26 mouse cellular contexts compared by ENCODE assay signal in genomic region chr6:89591531-89591930, GRCm38 (mm10). TPM values are rescaled to one million over a fixed set of nuclear protein-coding genes. Genes with fewer than 3 reads are reported as not detected.
DNase-seq lines count a peak whose midpoint lies in the region; ATAC-seq and TF ChIP-seq lines count a peak whose summit lies in the region.
"Had no signal": no experiment of that assay in that cellular context is flagged by ENCODE, and none has a peak within 500 bp of the region (broad histone marks: within the 10 kb centered on the region; RNA-seq: fewer than 3 reads in every experiment).

No protein-coding gene starts in this region.

- H3K27me3 ChIP-seq in heart, embryonic 10.5 days (ENCODE audit: insufficient read depth, poor library complexity, severe bottlenecking): no peaks in the 10 kb centered on the region
- H3K27me3 ChIP-seq in heart, embryonic 11.5 days (ENCODE audit: control insufficient read depth, insufficient read depth, low read length): no peaks in the 10 kb centered on the region
- no peaks in the 10 kb centered on the region for H3K27me3 ChIP-seq in midbrain, embryonic 11.5 days (ENCODE audit: control insufficient read depth, insufficient read depth, low read length)
- H3K27me3 ChIP-seq in midbrain, postnatal 0 days (ENCODE audit: insufficient read depth, low read length): no peaks in the 10 kb centered on the region
- H3K27me3 ChIP-seq: CH12.LX; embryonic facial prominence, embryonic 12.5 days; forebrain, embryonic 13.5 days; forebrain, embryonic 15.5 days; Patski had no signal

- peaks cover 4% of the 10 kb centered on the region; the same call in 1 of the 2 replicates for H3K4me1 ChIP-seq in heart, embryonic 10.5 days
- H3K4me1 ChIP-seq in heart, embryonic 11.5 days (ENCODE audit: control insufficient read depth, insufficient read depth, low read length): peaks cover 4% of the 10 kb centered on the region; the same call in 1 of the 2 replicates
- H3K4me1 ChIP-seq in midbrain, embryonic 11.5 days (ENCODE audit: control insufficient read depth, insufficient read depth, low read length): peaks cover 5% of the 10 kb centered on the region
- H3K4me1 ChIP-seq in midbrain, postnatal 0 days (ENCODE audit: insufficient read depth, low read length): peaks cover 6% of the 10 kb centered on the region; the same call in 1 of the 2 replicates
- H3K4me1 ChIP-seq: embryonic facial prominence, embryonic 12.5 days had no signal

- intact Hi-C loops in left cerebral cortex, postnatal 4 days (cut with DNase I): no loop called here
- intact Hi-C loops in left cerebral cortex, postnatal 10 days (cut with DNase I): no loop called here

- peak; percentile 73 to 79 for DNase-seq in cerebellum, postnatal 10 days
- no peak for DNase-seq in cerebellum, postnatal 4 days (ENCODE audit: low spot score in 2 of 2)
- peak; percentile 36 for DNase-seq in heart, embryonic 10.5 days (ENCODE audit: low spot score)
- peak; percentile 28 for DNase-seq in left cerebral cortex, postnatal 4 days
- DNase-seq in left cerebral cortex, postnatal 10 days (ENCODE audit: extremely low spot score in 1 of 2, low spot score in 2 of 2): no peak
- DNase-seq in midbrain, embryonic 11.5 days (ENCODE audit: low spot score, missing footprints): peak; percentile 72
- no peak for DNase-seq in midbrain, postnatal 0 days (ENCODE audit: low spot score)
- DNase-seq: adrenal gland, adult 8-10 months; adrenal gland, postnatal 14 days; adrenal gland, postnatal 36 days; B cell, adult 2 months; cerebellum, adult 18-20 months; cerebellum, adult 8-10 months; cerebellum, adult 9-11 months; cerebellum, postnatal 36 days; forebrain, postnatal 0 days had no signal

- WGBS in heart, embryonic 10.5 days: 74% methylated on average over 3 of the region's 3 CpGs
- WGBS in heart, embryonic 11.5 days (ENCODE audit: insufficient replicate concordance): 64% methylated on average over 3 of the region's 3 CpGs
- WGBS in midbrain, embryonic 11.5 days: 86% methylated on average over 3 of the region's 3 CpGs
- 83% methylated on average over 3 of the region's 3 CpGs for WGBS in midbrain, postnatal 0 days

- ATAC-seq in heart, embryonic 11.5 days (replicated peaks; ENCODE audit: insufficient number of reproducible peaks, low FRiP score, low TSS enrichment): no peak
- no peak for ATAC-seq in midbrain, embryonic 11.5 days (ENCODE audit: low FRiP score)
- ATAC-seq in midbrain, postnatal 0 days (ENCODE audit: low FRiP score): no peak
- ATAC-seq: activated CD4-positive, CD25-positive, alpha-beta regulatory T cell, adult 4 months; CD4-positive, CD25-positive, alpha-beta regulatory T cell, adult 4 months; forebrain, embryonic 13.5 days; forebrain, embryonic 15.5 days; forebrain, postnatal 0 days; Patski had no signal

- H3K4me3 ChIP-seq in heart, embryonic 10.5 days: no peak overlapping the region
- no peak overlapping the region for H3K4me3 ChIP-seq in heart, embryonic 11.5 days (ENCODE audit: low read depth, low read length)
- H3K4me3 ChIP-seq in midbrain, embryonic 11.5 days (ENCODE audit: low read depth, low read length): no peak overlapping the region
- no peak overlapping the region for H3K4me3 ChIP-seq in midbrain, postnatal 0 days (ENCODE audit: low read depth, low read length)
- H3K4me3 ChIP-seq: embryonic facial prominence, embryonic 10.5 days; embryonic facial prominence, embryonic 12.5 days; forebrain, embryonic 13.5 days; forebrain, embryonic 15.5 days had no signal

- no peak overlapping the region for H3K4me2 ChIP-seq in heart, embryonic 11.5 days
- no peak overlapping the region for H3K4me2 ChIP-seq in midbrain, embryonic 11.5 days
- no peak overlapping the region for H3K4me2 ChIP-seq in midbrain, postnatal 0 days (ENCODE audit: low read depth, low read length, poor library complexity, severe bottlenecking)
- H3K4me2 ChIP-seq: embryonic facial prominence, embryonic 12.5 days; forebrain, embryonic 13.5 days; forebrain, embryonic 15.5 days had no signal

- H3K27ac ChIP-seq in heart, embryonic 10.5 days: no peak overlapping the region
- no peak overlapping the region for H3K27ac ChIP-seq in heart, embryonic 11.5 days (ENCODE audit: low read depth, low read length)
- H3K27ac ChIP-seq in midbrain, embryonic 11.5 days (ENCODE audit: low read depth, low read length): no peak overlapping the region
- H3K27ac ChIP-seq in midbrain, postnatal 0 days (ENCODE audit: low read depth, low read length): no peak overlapping the region
- H3K27ac ChIP-seq: embryonic facial prominence, embryonic 10.5 days; embryonic facial prominence, embryonic 12.5 days; forebrain, embryonic 13.5 days had no signal

- no peak for TF ChIP-seq CTCF in midbrain, postnatal 0 days (IDR thresholded peaks at IDR 0.05)

- H3K36me3 ChIP-seq in heart, embryonic 10.5 days: no peaks in the 10 kb centered on the region
- no peaks in the 10 kb centered on the region for H3K36me3 ChIP-seq in heart, embryonic 11.5 days (ENCODE audit: control insufficient read depth, insufficient read depth, low read length)
- no peaks in the 10 kb centered on the region for H3K36me3 ChIP-seq in midbrain, embryonic 11.5 days (ENCODE audit: control insufficient read depth, insufficient read depth, low read length)
- H3K36me3 ChIP-seq in midbrain, postnatal 0 days (ENCODE audit: insufficient read depth, low read length): no peaks in the 10 kb centered on the region
- H3K36me3 ChIP-seq: embryonic facial prominence, embryonic 10.5 days; embryonic facial prominence, embryonic 12.5 days; forebrain, embryonic 15.5 days; G1E had no signal

- no peaks in the 10 kb centered on the region for H3K9me3 ChIP-seq in heart, embryonic 10.5 days
- no peaks in the 10 kb centered on the region for H3K9me3 ChIP-seq in heart, embryonic 11.5 days (replicated peaks; ENCODE audit: control insufficient read depth, low read length)
- H3K9me3 ChIP-seq in midbrain, embryonic 11.5 days (ENCODE audit: control insufficient read depth, low read length): no peaks in the 10 kb centered on the region
- H3K9me3 ChIP-seq in midbrain, postnatal 0 days (ENCODE audit: low read length): no peaks in the 10 kb centered on the region
- H3K9me3 ChIP-seq: embryonic facial prominence, embryonic 10.5 days; embryonic facial prominence, embryonic 12.5 days; forebrain, embryonic 13.5 days; forebrain, embryonic 15.5 days; G1E had no signal

- no peak overlapping the region for H3K9ac ChIP-seq in heart, embryonic 11.5 days (ENCODE audit: low read depth, low read length)
- no peak overlapping the region for H3K9ac ChIP-seq in midbrain, embryonic 11.5 days (ENCODE audit: low read length)
- no peak overlapping the region for H3K9ac ChIP-seq in midbrain, postnatal 0 days (replicated peaks; ENCODE audit: low read length, poor library complexity, severe bottlenecking)
- H3K9ac ChIP-seq: embryonic facial prominence, embryonic 12.5 days; forebrain, embryonic 13.5 days; forebrain, embryonic 15.5 days; forebrain, postnatal 0 days had no signal

RNA-seq across cellular contexts. Expression of gene Chchd6, which starts 3.9 kb away (rescaled TPM):
- 51.1 TPM in 2 replicates for polyA plus RNA-seq in heart, embryonic 10.5 days (2016; fragmentation: Nextera tagmentation; extraction: Ambion mirVana)
- 45.5 and 45.9 TPM in 2 replicates for polyA plus RNA-seq in heart, embryonic 11.5 days (2014; fragmentation: Nextera tagmentation; extraction: Ambion mirVana)
- 10 to 100 TPM; 84.9 to 88.1 TPM for total RNA-seq in left cerebral cortex, postnatal 4 days (2021)
- total RNA-seq in left cerebral cortex, postnatal 10 days (2021): 10 to 100 TPM; 82.4 to 85.6 TPM
- 97.4 and 103 TPM in 2 replicates for polyA plus RNA-seq in midbrain, embryonic 11.5 days (2014; fragmentation: Nextera tagmentation; extraction: Ambion mirVana)
- 168 and 192 TPM in 2 replicates for total RNA-seq in midbrain, postnatal 0 days (2014; rRNA removed)
- polyA plus RNA-seq in midbrain, postnatal 0 days (2015; fragmentation: Nextera tagmentation; extraction: Ambion mirVana): 182 and 217 TPM in 2 replicates

RNA-seq across cellular contexts. Expression of gene Txnrd3, which starts 52.3 kb away (rescaled TPM):
- 8.7 and 10.3 TPM in 2 replicates for polyA plus RNA-seq in heart, embryonic 10.5 days (2016; fragmentation: Nextera tagmentation; extraction: Ambion mirVana)
- polyA plus RNA-seq in heart, embryonic 11.5 days (2014; fragmentation: Nextera tagmentation; extraction: Ambion mirVana): 8.7 and 10.4 TPM in 2 replicates
- 10 to 100 TPM; 20.0 to 22.6 TPM for total RNA-seq in left cerebral cortex, postnatal 4 days (2021)
- 10 to 100 TPM in 1 of 2 experiments, 1 to 10 TPM in 1; 10.0 to 10.6 TPM for total RNA-seq in left cerebral cortex, postnatal 10 days (2021)
- polyA plus RNA-seq in midbrain, embryonic 11.5 days (2014; fragmentation: Nextera tagmentation; extraction: Ambion mirVana): 14.3 and 15.6 TPM in 2 replicates
- total RNA-seq in midbrain, postnatal 0 days (2014; rRNA removed): 20.2 and 22.9 TPM in 2 replicates
- 22.6 and 24.7 TPM in 2 replicates for polyA plus RNA-seq in midbrain, postnatal 0 days (2015; fragmentation: Nextera tagmentation; extraction: Ambion mirVana)

Comparison
In these comparisons a context has a peak if more than half of its experiments do, and no peak if none do; other contexts are left out.
1. DNase-seq: peak in cerebellum, postnatal 10 days (2 of 2), heart, embryonic 10.5 days (single experiment), left cerebral cortex, postnatal 4 days (single experiment) and midbrain, embryonic 11.5 days (single experiment); none in cerebellum, postnatal 4 days (0 of 2), left cerebral cortex, postnatal 10 days (0 of 2) and midbrain, postnatal 0 days (single experiment).